Mouse (Mus musculus) midbrain, embryonic 11.5 days (tissue): ENCODE data around the gene Wwc2. TPM values are rescaled to one million over a fixed set of nuclear protein-coding genes. Genes with fewer than 3 reads are reported as not detected.

Source experiments
- ATAC-seq: fragments of 200-750 bp; cut with Nextera tagmentation; 2 replicates; pipeline ENCODE4 v1.8.0; 2017; ENCODE audit warnings: moderate TSS enrichment, moderate library complexity; ENCODE audit not compliant: low FRiP score
- DNase-seq: peaks from one replicate; pipeline ENCODE4 v3.0.0; 2015; ENCODE audit warnings: low spot score; ENCODE audit errors: missing footprints
- H3K27ac ChIP-seq: fragments of 300-500 bp; sonication (generic); 2 replicates; pipeline ENCODE4 v1.5.1; 2014; ENCODE audit warnings: low read depth, low read length
- H3K27me3 ChIP-seq: fragments of 300-500 bp; sonication (generic); 2 replicates; pipeline ENCODE4 v1.6.1; 2014; ENCODE audit warnings: mild to moderate bottlenecking, low read length, moderate library complexity, mixed read lengths; ENCODE audit not compliant: control insufficient read depth, insufficient read depth
- H3K36me3 ChIP-seq: fragments of 300-500 bp; sonication (generic); 2 replicates; pipeline ENCODE4 v1.6.1; 2014; ENCODE audit warnings: mild to moderate bottlenecking, low read length, moderate library complexity, mixed read lengths; ENCODE audit not compliant: control insufficient read depth, insufficient read depth
- H3K4me1 ChIP-seq: fragments of 300-500 bp; sonication (generic); 2 replicates; pipeline ENCODE4 v1.6.1; 2014; ENCODE audit warnings: low read length; ENCODE audit not compliant: control insufficient read depth, insufficient read depth
- H3K4me2 ChIP-seq: fragments of 300-500 bp; sonication (generic); 2 replicates; pipeline ENCODE4 v1.6.1; 2014; ENCODE audit warnings: mild to moderate bottlenecking, moderate library complexity
- H3K4me3 ChIP-seq: fragments of 300-500 bp; sonication (generic); 2 replicates; pipeline ENCODE4 v1.5.1; 2014; ENCODE audit warnings: low read depth, low read length
- H3K9ac ChIP-seq: fragments of 300-500 bp; sonication (generic); 2 replicates; pipeline ENCODE4 v1.6.1; 2014; ENCODE audit warnings: low read length
- H3K9me3 ChIP-seq: fragments of 300-500 bp; sonication (generic); 2 replicates; pipeline ENCODE4 v1.6.1; 2016; ENCODE audit warnings: low read length; ENCODE audit not compliant: control insufficient read depth
- WGBS: fragments of 180-500 bp; shearing (Covaris S2); extraction: QIAGEN DNeasy Blood & Tissue Kit; methylation state at CpG from one replicate; pipeline ENCODE4 v1.1.7; 2014; 5-methylcytosine and 5-hydroxymethylcytosine counted together
- polyA plus RNA-seq: library from polyadenylated mRNA; unstranded; fragments of >200 nt; fragmentation: Nextera tagmentation; extraction: Ambion mirVana; gene quantifications from 2 replicates; pipeline ENCODE4 v1.2.1, GENCODE M21; 2014

The Wwc2 gene
- polyA plus RNA-seq, result 6.0 and 6.2 TPM in 2 replicates

DNA sequence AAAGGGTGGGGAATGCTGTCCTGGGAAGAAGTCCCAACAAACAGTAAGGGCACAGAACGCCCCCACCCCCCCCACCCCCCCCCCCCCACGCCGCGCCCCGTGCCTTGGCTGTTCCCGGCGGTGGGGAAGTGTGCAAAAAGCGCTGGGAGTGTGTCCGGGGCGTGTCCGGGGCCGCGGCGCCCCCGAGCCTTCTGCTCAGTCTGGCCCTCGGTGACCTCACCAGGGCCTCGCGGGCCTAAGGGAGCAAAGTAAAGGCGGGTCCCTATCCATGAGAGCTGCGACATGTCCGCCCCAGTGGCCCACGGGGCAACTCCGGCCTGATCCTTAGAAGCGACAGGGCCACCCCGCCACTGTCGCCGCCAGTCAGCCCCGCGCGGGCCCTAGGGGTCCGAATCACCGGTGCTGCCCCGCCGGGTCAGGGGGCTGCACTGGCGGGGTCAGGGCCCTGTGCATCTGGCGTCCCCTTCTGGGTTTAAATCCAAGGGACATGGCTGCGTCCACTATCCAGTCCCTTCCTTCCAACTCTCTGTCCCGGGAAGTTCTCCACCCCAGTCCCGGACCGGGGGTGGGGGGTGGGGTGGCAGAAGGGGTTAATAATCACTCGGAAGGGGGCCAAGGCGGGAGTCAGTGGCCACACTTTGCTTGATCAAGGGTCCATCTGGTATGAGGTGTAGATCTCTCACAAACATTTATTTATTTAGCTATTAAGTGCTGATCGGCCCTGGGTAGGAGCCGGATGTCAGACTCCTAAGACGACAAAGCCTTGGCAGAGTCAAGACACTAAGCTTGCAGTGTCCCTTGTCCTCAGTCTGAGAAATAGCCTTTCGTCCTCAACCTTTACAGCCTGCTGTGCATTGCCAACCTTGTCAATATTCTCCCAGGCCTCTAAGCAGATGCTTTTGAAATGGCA, at the start of gene Wwc2:
Gene Wwc2, minus strand, starts transcription at position 14 of the 910 bp plus-strand sequence.
- H3K9me3 ChIP-seq, result no peaks in the 10 kb centered on the region
- H3K4me3 ChIP-seq, result peak within 1 kb of the TSS; percentile 59
- H3K9ac ChIP-seq, result peak within 1 kb of the TSS; percentile 87
- WGBS, result 1% methylated on average over 42 of the region's 46 CpGs
- no peaks in the 10 kb centered on the region for H3K27me3 ChIP-seq
- H3K27ac ChIP-seq, result peak within 1 kb of the TSS; percentile 77
- H3K36me3 ChIP-seq, result no peaks in the 10 kb centered on the region
- ATAC-seq, result peak; percentile 70
- peak; percentile 96 for DNase-seq
- peak within 1 kb of the TSS; percentile 85 for H3K4me2 ChIP-seq
- H3K4me1 ChIP-seq, result peaks cover 8% of the 10 kb centered on the region; the same call in 1 of the 2 replicates

DNA sequence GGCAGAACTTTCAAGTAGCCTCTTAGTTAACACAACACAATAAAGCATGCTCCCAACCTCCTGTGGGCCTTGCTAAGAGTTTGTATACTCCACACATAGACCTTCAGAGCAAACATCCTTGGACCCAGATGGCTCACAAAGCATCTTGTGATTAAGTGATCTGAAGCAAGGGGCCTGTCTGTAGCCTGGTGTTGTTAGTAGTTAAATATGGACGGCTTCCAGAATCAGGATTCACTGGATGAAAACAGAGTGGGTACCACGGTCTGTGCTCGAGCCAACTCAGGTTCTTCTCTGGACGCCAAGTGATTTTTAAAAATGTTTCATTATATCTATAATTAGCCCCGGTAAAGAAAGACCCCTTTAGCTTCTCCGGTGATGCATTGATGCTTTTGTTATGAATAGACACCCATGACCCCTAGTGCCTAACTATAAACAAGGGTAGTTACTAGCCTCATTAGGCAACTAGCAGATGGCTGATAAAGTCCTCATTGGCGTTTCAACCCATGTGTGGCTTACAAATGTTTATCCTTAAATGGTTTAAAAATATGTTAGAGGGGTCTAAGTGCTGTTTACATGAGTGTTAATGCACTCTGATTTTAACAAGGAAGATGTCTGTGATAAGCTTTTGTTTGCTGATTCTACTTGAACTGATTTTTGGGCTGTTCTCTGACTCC, 47.7 kb upstream of the Wwc2 start:
- 89% methylated on average over 7 of the region's 7 CpGs for WGBS
- Histone ChIP-seq H3K9me3 (no peaks in the 10 kb centered on the region), H3K4me1 (no peaks in the 10 kb centered on the region), H3K4me3 (no peak overlapping the region), H3K27me3 (no peaks in the 10 kb centered on the region), H3K4me2 (no peak overlapping the region), H3K27ac (no peak overlapping the region), H3K9ac (no peak overlapping the region), H3K36me3 (no peaks in the 10 kb centered on the region)
- DNase-seq (no peak), ATAC-seq (no peak)

DNA sequence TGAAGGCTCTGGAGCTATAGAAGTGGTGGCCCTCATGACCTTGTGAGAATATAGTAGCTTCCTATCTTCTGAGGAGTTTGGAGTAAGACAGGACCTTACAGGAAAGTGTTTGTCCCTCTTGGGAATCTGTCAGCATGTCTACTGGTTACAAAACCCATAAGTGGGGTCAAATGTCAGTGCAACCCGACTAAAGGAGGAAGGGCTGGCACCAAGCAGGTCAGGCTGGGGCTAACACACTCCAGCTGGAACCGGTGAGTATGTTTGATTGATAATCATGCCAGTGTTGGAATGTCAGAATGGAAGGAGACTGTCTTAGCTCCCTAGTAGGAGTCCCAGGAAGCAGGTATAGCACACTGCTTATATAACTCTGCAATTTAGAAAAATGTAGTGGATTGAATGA, 41.3 kb upstream of the Wwc2 start:
- no peaks in the 10 kb centered on the region for H3K4me1 ChIP-seq
- ATAC-seq (no peak), DNase-seq (no peak)
- H3K27me3 ChIP-seq, result no peaks in the 10 kb centered on the region
- no peak overlapping the region for H3K4me2 ChIP-seq
- H3K4me3 ChIP-seq, result no peak overlapping the region
- H3K27ac ChIP-seq, result no peak overlapping the region
- H3K9ac ChIP-seq, result no peak overlapping the region
- no peaks in the 10 kb centered on the region for H3K9me3 ChIP-seq
- WGBS, result 64% methylated on average over 2 of the region's 2 CpGs
- no peaks in the 10 kb centered on the region for H3K36me3 ChIP-seq

DNA sequence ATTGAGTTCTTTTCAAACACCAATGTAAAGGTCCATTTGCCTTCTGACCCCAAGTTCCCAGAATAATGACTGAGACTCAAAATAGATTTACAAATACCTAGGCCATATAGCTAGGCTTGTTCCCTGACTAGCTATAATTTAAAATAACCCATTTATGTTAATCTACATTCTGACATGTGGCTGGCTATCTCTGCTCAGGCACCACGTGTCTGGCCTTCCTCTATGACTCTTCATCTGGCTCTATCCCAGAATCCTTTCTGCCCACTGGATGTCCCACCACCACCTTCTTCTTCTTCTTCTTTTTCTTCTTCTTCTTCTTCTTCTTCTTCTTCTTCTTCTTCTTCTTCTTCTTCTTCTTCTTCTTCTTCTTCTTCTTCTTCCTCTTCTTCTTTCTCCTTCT, 39.9 kb upstream of the Wwc2 start:
- H3K4me2 ChIP-seq, result no peak overlapping the region
- H3K4me3 ChIP-seq, result no peak overlapping the region
- ATAC-seq (no peak), DNase-seq (no peak)
- no peaks in the 10 kb centered on the region for H3K9me3 ChIP-seq
- no peak overlapping the region for H3K27ac ChIP-seq
- WGBS, result 83% methylated on average over 1 of the region's 1 CpGs
- H3K9ac ChIP-seq, result no peak overlapping the region
- H3K36me3 ChIP-seq, result no peaks in the 10 kb centered on the region
- H3K27me3 ChIP-seq, result no peaks in the 10 kb centered on the region
- no peaks in the 10 kb centered on the region for H3K4me1 ChIP-seq

DNA sequence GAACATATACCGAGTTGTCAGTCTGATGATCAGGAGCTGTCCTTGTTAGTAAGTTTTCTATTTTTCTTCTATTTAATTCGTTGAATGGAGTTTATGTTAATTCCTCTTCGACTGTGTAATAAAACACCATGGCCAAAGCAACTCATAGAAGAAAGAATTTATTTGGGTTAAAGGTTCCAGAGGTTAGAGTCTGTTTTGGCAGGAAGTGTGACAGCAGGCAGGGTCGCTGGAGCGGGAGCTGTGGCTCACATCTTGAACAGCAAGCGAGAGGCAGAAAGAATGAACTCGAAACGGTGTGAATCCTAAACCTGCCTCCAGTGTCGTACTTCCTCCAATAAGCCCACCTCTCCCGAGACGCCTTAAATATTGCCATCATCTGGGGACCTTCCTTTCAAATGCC, 36.1 kb upstream of the Wwc2 start:
- no peaks in the 10 kb centered on the region for H3K9me3 ChIP-seq
- H3K4me2 ChIP-seq, result no peak overlapping the region
- H3K27me3 ChIP-seq, result no peaks in the 10 kb centered on the region
- WGBS, result 73% methylated on average over 11 of the region's 11 CpGs
- no peaks in the 10 kb centered on the region for H3K4me1 ChIP-seq
- ATAC-seq (no peak), DNase-seq (no peak)
- H3K4me3 ChIP-seq, result no peak overlapping the region
- H3K27ac ChIP-seq, result no peak overlapping the region
- no peak overlapping the region for H3K9ac ChIP-seq
- H3K36me3 ChIP-seq, result no peaks in the 10 kb centered on the region

DNA sequence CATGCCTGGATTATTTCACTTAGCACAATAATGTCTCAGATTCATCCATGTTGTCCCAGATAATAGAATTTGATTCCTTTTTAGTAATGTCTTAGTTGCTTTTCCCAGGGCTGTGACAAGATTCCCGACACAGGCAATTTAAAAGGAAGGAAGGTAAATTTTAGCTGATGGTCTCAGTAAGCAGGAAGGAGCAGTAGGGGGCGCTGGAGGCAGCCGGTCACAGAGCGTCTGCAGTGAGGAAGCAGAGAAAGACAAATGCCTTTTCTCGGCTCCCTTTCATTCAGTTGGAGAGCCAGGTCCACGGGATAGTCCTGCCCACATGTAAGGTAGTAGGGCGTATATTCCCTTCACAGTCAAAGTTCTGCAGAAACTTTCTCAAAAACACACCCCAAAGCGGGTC, 32.5 kb upstream of the Wwc2 start:
- Histone ChIP-seq H3K9ac (no peak overlapping the region), H3K27me3 (no peaks in the 10 kb centered on the region), H3K36me3 (no peaks in the 10 kb centered on the region), H3K9me3 (no peaks in the 10 kb centered on the region), H3K27ac (no peak overlapping the region), H3K4me1 (no peaks in the 10 kb centered on the region), H3K4me3 (no peak overlapping the region), H3K4me2 (no peak overlapping the region)
- WGBS, result 75% methylated on average over 8 of the region's 8 CpGs
- ATAC-seq, result no peak
- DNase-seq, result no peak

DNA sequence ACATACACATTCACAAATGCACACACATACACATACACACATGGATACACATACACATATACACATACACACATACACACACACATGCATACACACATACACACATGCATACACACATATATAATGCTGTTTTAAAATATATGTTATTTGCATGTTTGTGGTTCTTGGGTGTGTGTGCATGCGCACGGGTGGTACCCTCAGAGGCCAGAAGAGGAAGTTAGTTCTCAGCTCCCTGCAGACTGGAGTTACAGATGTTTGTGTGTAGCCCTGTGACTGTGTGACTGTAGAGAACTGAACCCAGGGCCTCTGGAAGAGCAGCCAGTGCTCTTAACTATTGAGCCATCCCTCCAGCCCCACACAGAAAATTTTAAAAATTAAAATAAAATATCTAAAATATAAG, 29.0 kb upstream of the Wwc2 start:
- no peak for ATAC-seq

DNA sequence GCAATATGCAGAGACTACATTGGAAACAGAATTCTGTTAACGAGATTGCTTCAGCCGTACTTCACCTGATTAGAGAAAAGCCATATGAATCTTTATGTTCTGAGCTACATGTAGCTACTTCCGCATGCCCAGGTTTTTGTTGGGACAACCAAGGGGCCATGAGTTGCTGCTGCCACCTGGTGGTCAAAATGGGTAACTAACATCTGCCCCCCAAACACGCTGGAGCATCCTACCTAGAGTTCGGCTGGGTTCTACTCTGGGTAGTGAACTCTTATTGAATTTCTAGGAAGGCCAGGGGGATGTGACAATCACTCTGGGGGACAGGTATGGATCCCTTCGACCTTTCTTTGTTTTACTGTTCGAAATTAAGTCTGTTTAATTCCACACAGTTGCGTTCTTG, 25.8 kb upstream of the Wwc2 start:
- H3K4me3 ChIP-seq, result no peak overlapping the region
- ATAC-seq (no peak), DNase-seq (peak; percentile 99)
- no peak overlapping the region for H3K9ac ChIP-seq
- H3K4me1 ChIP-seq, result no peaks in the 10 kb centered on the region
- H3K27me3 ChIP-seq, result no peaks in the 10 kb centered on the region
- H3K4me2 ChIP-seq, result no peak overlapping the region
- no peaks in the 10 kb centered on the region for H3K36me3 ChIP-seq
- H3K9me3 ChIP-seq, result no peaks in the 10 kb centered on the region
- 33% methylated on average over 8 of the region's 8 CpGs for WGBS
- H3K27ac ChIP-seq, result no peak overlapping the region

More for the DNA sequence above, 29.0 kb upstream of the Wwc2 start:
- no peaks in the 10 kb centered on the region for H3K4me1 ChIP-seq
- no peak for DNase-seq
- H3K36me3 ChIP-seq, result no peaks in the 10 kb centered on the region
- no peak overlapping the region for H3K9ac ChIP-seq
- no peak overlapping the region for H3K27ac ChIP-seq
- no peak overlapping the region for H3K4me2 ChIP-seq
- no peaks in the 10 kb centered on the region for H3K27me3 ChIP-seq
- WGBS, result 94% methylated on average over 2 of the region's 2 CpGs
- no peaks in the 10 kb centered on the region for H3K9me3 ChIP-seq
- H3K4me3 ChIP-seq, result no peak overlapping the region

DNA sequence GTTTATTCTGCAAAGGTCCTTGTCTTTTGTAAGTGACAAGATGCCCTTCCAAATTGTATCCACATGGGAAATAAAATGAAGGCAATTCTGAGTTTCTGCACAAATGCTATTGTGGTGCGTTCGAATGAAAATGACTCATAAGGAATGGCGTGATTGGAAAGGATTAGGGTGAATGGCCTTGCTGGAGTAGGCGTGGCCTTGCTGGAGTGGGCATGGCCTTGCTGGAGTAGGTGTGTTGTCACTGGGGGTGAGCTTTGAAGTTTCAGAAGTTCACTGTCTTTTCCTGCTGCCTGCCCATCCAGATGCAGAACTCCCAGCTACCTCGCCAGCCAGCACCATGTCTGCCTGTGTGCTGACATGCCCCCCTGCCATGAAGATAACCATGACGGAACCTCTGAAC, 23.7 kb upstream of the Wwc2 start:
- H3K9me3 ChIP-seq, result no peaks in the 10 kb centered on the region
- no peak overlapping the region for H3K4me3 ChIP-seq
- H3K4me2 ChIP-seq, result no peak overlapping the region
- no peak for DNase-seq
- no peak overlapping the region for H3K9ac ChIP-seq
- H3K27me3 ChIP-seq, result no peaks in the 10 kb centered on the region
- no peak for ATAC-seq
- WGBS, result 81% methylated on average over 6 of the region's 6 CpGs
- H3K4me1 ChIP-seq, result no peaks in the 10 kb centered on the region
- H3K27ac ChIP-seq, result no peak overlapping the region
- H3K36me3 ChIP-seq, result no peaks in the 10 kb centered on the region
